Mouse (Mus musculus) granulocyte monocyte progenitor cell, adult 5-6 weeks (primary cell): ENCODE measurements around the gene Dusp16. TPM values are rescaled to one million over a fixed set of nuclear protein-coding genes. Genes with fewer than 3 reads are reported as not detected.

Source experiments
- ATAC-seq: replicated peaks from 2 replicates; pipeline ENCODE4 v1.8.0; 2016; ENCODE audit warnings: mild to moderate bottlenecking, moderate TSS enrichment, inconsistent platforms; ENCODE audit not compliant: poor library complexity, severe bottlenecking
- total RNA-seq, 2 experiments: library from RNA; stranded (forward) in 1 of 2; stranded (reverse) in 1 of 2; fragments of 200-712, 200-1000 nt in 1 of 2; fragments of >200 nt in 1 of 2; fragmentation: Nextera tagmentation in 1 of 2; gene quantifications; 2 replicates each; pipeline ENCODE4 v1.2.3; 2014 to 2017

Dusp16 gene
- total RNA-seq, 2 experiments from 2014 or later = 0.21 to 2.3 TPM

DNA sequence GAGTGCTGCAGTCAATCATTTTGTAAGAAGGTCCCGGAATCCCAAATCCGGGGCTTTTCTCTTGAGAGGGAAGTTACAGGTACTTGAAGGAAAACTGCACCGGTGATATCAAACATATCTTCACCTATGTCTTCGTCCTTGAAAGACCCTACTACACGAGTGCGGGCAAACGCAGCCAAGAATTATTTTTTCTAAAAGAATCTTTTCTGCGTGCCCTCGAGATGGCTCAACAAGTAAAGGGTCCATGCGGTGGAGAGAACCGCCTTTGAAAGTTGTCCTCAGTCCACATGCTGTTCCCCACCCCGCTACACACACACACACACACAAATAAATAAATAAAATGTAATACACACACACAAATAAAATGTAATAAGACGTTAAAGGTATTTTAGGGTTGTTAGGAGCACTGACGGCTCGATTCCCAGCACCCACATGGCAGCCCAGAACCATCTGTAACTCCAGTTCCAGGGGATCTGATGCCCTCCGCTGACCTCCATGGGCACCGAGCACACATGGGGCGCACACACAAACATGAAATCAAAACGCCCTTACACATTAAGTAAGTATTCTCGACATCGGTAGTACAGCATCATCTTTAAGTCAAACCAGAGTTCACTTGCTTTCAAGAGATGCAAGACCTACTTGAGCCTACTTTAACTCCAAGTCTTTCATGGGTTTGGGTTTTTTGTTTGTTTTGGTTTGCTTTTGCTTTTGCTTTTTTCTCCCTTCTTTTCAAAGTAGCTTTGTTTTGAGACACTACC is 801 bp upstream of the Dusp16 start:
- no peak for ATAC-seq

DNA sequence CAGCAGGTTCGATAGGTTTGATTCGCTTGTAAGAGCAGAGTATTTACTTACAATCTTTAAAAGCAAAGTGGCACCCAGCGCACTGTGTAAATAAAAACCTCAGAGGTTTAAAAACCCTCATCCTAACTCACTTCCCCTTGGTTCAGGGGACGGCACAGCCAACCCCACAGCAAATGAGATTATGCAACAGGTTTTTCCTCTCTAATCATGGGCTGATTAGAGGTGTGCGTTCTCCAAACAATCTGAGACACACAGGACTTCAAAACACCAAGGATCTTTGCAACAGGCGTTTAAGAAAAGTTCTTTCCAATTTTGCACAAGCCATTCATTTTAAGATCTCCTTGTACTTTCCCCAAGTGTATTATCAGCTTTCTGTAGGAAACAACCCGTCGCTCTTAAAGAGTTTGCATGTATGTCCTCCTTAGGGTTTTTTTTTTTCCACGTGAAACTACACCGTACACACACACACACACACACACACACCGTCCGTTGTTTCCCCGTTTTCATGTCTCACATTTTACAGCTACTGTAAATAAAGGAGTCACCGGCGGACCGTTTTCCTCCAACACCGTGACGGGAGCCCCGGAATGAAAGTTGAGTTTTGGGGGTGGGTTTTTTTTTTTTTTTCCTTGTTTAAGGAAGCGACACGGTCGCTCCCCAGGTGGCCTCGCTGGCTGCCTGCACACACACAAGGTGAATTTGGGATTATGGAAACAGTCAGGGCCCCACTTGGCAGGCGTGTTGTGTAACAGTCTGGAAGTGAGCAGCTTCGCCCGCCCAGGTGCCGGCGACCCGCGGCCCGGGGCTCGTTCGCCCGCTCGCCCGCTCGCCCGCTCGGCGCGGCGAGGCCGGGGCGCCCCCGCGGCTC is 940 bp downstream of the Dusp16 start:
- peak; percentile 68 for ATAC-seq

GRCm38 (mm10) chr6:134789100-134789499 is 3.3 kb downstream of the Dusp16 start:
- ATAC-seq = no peak

- no peak for ATAC-seq
These were observed 6.0 kb downstream of the Dusp16 start for GRCm38 (mm10) chr6:134786426-134786825.

GRCm38 (mm10) chr6:134782900-134783299 is 9.5 kb downstream of the Dusp16 start:
- no peak for ATAC-seq

- ATAC-seq = no peak
These were observed 10.9 kb downstream of the Dusp16 start for GRCm38 (mm10) chr6:134781494-134781913.

DNA sequence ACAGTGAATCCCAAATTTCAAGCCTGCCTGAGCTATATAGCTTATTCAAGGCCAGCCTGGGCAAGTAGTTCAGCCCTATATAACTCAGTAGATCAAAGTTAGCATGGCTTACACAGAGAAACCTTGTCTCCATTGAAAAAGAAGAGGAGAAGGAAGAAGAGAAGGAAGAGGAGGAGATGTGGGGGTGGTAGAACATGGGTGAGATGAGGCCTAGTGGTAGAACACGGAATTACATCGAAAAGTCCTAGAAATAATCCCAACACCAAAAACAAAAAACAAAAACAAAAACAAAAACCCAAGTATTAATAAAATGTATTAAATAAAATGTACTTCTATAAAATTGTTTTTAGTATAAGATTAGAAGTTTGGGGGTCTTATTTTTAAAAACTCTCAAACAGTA is 12.4 kb downstream of the Dusp16 start:
- peak; percentile 52; the same call in 1 of the 2 replicates for ATAC-seq

DNA sequence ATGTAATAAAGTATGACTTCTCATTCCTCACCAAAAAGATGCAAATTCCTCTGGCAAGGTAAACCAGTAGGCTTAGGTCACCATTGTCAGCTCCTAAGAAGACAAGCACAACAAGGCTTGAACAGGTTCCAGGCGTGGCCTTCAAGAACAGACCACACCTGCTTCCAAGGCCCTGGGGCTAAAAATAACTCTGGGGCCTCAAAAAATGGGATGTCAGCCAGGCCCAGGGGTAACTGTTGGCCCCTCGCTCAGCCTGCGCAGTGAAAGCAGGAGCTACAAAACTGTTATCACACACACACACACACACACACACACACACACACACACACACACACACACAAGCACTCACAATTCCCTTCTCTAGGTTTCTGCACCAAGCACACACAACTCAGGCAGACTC is 18.5 kb downstream of the Dusp16 start:
- ATAC-seq = no peak

DNA sequence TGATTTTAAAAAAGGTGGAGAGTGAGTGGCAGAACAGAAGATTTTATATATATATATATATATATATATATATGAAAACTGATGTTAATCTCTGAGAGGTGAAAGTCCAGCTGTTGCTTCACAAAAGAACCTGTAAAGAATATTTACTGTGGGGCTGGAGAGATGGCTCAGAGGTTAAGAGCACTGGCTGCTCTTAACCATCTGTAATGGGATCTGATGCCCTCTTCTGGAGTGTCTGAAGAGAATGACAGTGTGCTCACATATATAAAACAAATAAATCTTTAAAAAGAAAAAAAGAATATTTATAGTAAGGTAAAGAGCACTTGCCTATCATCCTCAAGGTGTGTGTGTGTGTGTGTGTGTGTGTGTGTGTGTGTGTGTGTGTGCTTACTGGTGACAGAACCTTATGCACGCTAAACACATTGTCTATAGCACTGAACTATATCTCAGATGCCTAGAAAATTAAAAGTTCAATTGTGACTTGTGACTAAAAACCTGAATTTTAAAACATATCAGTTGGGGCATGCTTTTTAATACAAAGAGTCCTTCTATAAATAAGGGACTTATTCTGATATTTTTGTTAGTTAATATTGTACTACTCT is 19.0 kb downstream of the Dusp16 start:
- no peak for ATAC-seq

DNA sequence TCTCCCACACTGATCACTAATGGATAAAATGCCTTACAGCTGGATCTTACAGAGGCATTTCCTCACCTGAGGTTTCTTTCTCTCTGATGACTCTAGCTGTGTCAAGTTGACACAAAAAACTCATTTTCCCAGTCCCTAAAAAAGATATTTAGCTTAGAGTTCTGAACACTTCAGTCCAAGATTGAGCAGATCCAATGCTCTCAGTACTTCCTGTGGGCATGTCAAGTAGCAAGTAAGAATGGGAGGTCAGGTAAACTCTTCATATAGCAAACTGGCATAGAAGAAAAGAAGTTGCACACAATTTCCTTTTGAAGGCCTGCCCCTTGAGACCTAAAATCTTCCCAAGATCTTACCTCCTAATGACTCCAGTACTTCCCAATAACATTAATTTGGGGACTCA is 22.1 kb downstream of the Dusp16 start:
- ATAC-seq = no peak

DNA sequence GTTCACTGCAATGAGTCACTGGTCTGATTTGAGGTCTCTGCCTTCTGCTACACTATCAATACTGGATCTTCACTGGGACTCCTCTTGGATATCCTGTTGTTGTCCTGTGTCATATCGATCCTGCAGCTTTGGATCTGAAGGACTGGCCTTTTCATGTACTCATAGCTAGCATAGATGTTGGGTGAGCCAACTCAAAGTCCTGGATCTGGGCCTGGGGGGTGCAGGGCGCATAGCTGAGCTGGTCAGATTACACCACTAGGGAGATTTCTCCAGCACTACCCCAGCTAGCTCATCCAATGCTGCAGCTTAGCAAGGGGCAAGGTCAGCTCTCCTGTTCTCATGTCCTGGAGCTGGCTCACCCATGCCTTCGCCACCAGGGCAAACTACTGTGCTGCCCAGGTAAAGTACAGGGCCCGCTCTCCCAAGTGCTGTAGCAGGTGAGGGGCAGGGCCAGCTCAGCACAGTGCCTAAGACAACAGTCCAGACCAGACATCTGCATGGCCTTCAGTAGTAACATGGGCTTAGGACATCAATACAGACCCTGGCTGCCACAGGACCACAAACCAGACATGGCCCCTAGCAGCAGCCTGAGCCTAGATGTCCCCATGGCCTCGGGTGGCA is 27.9 kb downstream of the Dusp16 start:
- ATAC-seq = no peak

GRCm38 (mm10) chr6:134763436-134763835 is 29.0 kb downstream of the Dusp16 start:
- no peak for ATAC-seq

DNA sequence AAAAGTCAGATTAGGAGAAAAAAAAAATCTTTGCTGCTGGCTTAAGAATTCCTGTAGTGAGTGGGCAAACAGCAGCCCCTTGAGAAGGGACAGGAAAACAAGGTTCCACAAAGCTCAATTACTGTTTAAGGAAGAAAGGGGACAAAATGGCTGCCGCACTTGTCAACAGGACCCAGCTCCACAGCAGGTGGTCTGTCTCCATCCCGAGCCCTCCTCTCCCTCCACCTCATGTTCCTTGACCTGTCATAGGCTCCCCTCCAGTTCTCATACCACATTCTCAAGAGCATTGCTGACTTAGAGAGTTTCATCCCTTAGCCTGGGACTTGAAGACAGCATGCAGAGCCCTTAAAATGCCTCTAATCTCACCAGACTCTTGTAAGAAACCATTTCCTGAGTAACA is 30.6 kb downstream of the Dusp16 start:
- no peak for ATAC-seq

GRCm38 (mm10) chr6:134760926-134761544 is 31.4 kb downstream of the Dusp16 start:
- ATAC-seq = no peak

GRCm38 (mm10) chr6:134756058-134756457 is 36.4 kb downstream of the Dusp16 start:
- ATAC-seq = peak; percentile 49

DNA sequence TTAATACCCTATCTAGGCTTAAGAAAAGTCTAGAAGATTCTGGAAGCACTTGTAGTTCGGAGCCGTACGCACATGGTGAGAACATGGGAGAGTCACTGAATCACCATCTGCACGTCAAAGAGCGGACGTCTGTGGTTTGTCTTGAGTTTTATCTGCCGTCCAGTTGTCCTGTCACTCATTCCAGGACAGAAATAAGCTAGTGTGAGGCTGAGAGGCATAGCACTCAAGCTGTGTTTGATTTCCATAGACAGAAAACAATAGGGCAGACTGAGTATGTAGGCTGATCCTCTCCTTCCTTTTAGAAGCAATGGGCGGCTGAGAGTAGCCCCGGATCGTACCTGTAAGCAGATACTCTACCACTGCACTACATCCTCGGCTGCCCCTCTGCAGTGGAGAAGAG is 38.6 kb downstream of the Dusp16 start:
- no peak for ATAC-seq

- ATAC-seq = peak; percentile 39; the same call in 1 of the 2 replicates
These were observed 39.0 kb downstream of the Dusp16 start for GRCm38 (mm10) chr6:134753412-134753811.

DNA sequence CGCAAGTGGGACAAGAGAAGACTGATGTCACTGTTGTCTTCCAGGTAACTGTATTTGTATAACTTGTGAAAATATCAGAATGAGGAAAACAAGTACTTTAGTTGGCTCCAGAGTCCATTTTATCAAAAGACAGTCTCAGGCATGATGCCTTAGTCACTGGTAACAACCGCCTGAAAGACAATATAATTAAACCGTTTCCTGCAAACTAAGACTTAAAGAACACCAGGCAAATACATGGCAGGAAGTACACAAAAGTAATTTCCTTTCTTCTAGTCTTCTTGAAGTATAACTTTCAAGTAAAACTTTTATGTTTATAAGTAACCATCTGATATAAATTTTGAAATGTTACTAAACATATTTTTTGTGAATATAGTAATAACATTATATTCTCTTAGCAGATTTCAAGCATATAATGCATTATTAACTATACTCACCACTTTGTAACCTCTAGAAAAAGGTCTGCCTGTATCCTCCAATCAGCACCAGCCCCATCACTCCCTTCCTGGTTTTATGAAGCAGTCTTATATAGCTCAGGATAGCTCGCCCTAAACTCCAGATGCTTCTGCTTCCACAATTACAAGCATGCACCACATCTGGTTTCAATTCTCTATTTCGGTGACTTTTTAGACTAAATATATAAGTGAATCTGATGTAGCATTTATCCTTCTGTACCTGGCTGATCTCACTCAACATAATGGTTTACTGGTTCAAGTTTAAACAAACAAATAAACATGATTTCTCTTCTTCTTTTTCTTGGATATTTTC is 40.4 kb downstream of the Dusp16 start:
- peak; percentile 94 for ATAC-seq

GRCm38 (mm10) chr6:134751087-134751486 is 41.3 kb downstream of the Dusp16 start:
- no peak for ATAC-seq
